Mouse (Mus musculus): ENCODE data around the gene Rbms2. TPM values are rescaled to one million over a fixed set of nuclear protein-coding genes. Genes with fewer than 3 reads are reported as not detected.
"Not testable (repeated sequence)": the region's sequence is repeated elsewhere in the genome, so short reads cannot be mapped to it uniquely, and the experiment has no call there.

The Rbms2 gene
- 10 to 100 TPM; 10.0 to 83.7 (median 34.7) TPM for total RNA-seq (2018; cell fraction: chromatin; rRNA removed)
- 10 to 100 TPM; 21.5 to 36.4 (median 25.4) TPM for total RNA-seq (2018; cell fraction: cytosol; rRNA removed)
- 10 to 100 TPM; 11.7 to 73.4 (median 20.6) TPM for total RNA-seq (2018; cell fraction: nucleus; rRNA removed)
- 18.9 to 45.4 TPM (median 23.8 TPM) in 3 replicates for polyA plus RNA-seq (2018)

GRCm38 (mm10) chr10:128179989-128180388 lies at the start of gene Rbms2:
Rbms2 (minus strand) TSS chr10:128180297.
- 25% methylated on average over 6 of the region's 6 CpGs for WGBS (ENCODE audit: missing documents)
- H3K4me3 ChIP-seq (ENCODE audit: inconsistent target): no peak within 1 kb of the TSS
- H3K27ac ChIP-seq: no peak within 1 kb of the TSS
- no peaks in the 10 kb centered on the region for H3K36me3 ChIP-seq (ENCODE audit: inconsistent target)
- H3K79me2 ChIP-seq (ENCODE audit: inconsistent target): peaks cover 4% of the 10 kb centered on the region; the same call in 1 of the 2 replicates

DNA sequence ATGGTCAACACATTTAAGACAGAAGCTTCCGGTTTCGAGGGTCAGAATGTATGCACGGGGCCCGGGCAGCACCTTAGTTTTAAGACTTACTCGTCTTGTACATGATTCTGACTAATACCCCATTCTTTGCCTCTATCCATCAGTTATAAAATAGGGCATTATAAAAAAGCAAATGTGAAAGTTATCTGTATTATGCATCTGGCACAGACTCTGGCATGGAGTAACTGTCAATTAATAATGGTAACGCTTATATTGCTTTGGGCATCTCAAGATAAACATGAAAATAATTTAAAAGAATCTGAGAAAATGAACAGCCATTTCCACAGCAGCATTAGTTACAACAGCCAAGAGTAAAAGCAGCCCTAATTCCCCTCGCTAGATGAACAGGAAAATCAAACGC lies 47.9 kb upstream of the Rbms2 start:
- Histone ChIP-seq H3K79me2 (ENCODE audit: inconsistent target) (no peaks in the 10 kb centered on the region), H3K27ac (no peak overlapping the region), H3K36me3 (ENCODE audit: inconsistent target) (no peaks in the 10 kb centered on the region), H3K4me3 (ENCODE audit: inconsistent target) (no peak overlapping the region)
- 92% methylated on average over 8 of the region's 8 CpGs for WGBS (ENCODE audit: missing documents)

- H3K36me3 ChIP-seq (ENCODE audit: inconsistent target): no peaks in the 10 kb centered on the region
- H3K79me2 ChIP-seq (ENCODE audit: inconsistent target): no peaks in the 10 kb centered on the region
- H3K4me3 ChIP-seq (ENCODE audit: inconsistent target): no peak overlapping the region
- WGBS (ENCODE audit: missing documents): 76% methylated on average over 9 of the region's 9 CpGs
- no peak overlapping the region for H3K27ac ChIP-seq
Measured at GRCm38 (mm10) chr10:128227592-128227991, 47.5 kb upstream of the Rbms2 start.

DNA sequence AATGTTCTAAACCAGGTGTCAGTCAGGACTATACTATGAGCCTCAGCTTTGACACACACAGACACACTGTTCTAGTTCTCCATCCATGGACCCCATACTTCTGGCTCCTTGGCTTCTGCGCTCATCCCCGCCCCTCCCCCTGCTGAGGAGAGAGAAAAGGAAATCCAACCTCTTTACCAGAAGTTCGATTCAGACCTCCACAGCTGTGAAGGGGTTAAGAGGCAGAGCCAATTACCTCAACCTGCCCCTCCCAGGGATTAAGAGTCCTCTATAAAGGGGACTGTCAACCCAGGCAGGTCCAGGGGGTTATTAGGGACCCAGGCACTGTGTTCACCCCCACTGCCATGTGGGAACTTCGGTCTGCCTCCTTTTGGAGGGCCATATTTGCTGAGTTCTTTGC lies 45.4 kb upstream of the Rbms2 start, which contains the start of gene Mip:
Gene Mip, plus strand, starts transcription at position 301 of the 400 bp plus-strand sequence.
- Histone ChIP-seq H3K27ac (no peak within 1 kb of the TSS), H3K36me3 (ENCODE audit: inconsistent target) (no peaks in the 10 kb centered on the region)
- 80% methylated on average over 4 of the region's 4 CpGs for WGBS (ENCODE audit: missing documents)

GRCm38 (mm10) chr10:128225064-128225463 lies 45.0 kb upstream of the Rbms2 start:
- Histone ChIP-seq H3K4me3 (ENCODE audit: inconsistent target) (no peak overlapping the region), H3K79me2 (ENCODE audit: inconsistent target) (no peaks in the 10 kb centered on the region), H3K36me3 (ENCODE audit: inconsistent target) (no peaks in the 10 kb centered on the region), H3K27ac (no peak overlapping the region)
- WGBS (ENCODE audit: missing documents): 88% methylated on average over 5 of the region's 5 CpGs

More for the DNA sequence above, 45.4 kb upstream of the Rbms2 start, which contains the start of gene Mip:
- no peaks in the 10 kb centered on the region for H3K79me2 ChIP-seq (ENCODE audit: inconsistent target)
- H3K4me3 ChIP-seq (ENCODE audit: inconsistent target): no peak within 1 kb of the TSS

- Histone ChIP-seq H3K4me3 (ENCODE audit: inconsistent target) (no peak overlapping the region), H3K79me2 (ENCODE audit: inconsistent target) (no peaks in the 10 kb centered on the region), H3K36me3 (ENCODE audit: inconsistent target) (no peaks in the 10 kb centered on the region), H3K27ac (no peak overlapping the region)
- 78% methylated on average over 16 of the region's 16 CpGs for WGBS (ENCODE audit: missing documents)
Measured at GRCm38 (mm10) chr10:128221533-128222286, 41.6 kb upstream of the Rbms2 start.

GRCm38 (mm10) chr10:128218387-128219117 lies 38.5 kb upstream of the Rbms2 start:
- H3K27ac ChIP-seq: no peak overlapping the region
- 94% methylated on average over 17 of the region's 18 CpGs for WGBS (ENCODE audit: missing documents)
- H3K79me2 ChIP-seq (ENCODE audit: inconsistent target): no peaks in the 10 kb centered on the region
- H3K36me3 ChIP-seq (ENCODE audit: inconsistent target): no peaks in the 10 kb centered on the region
- no peak overlapping the region for H3K4me3 ChIP-seq (ENCODE audit: inconsistent target)

DNA sequence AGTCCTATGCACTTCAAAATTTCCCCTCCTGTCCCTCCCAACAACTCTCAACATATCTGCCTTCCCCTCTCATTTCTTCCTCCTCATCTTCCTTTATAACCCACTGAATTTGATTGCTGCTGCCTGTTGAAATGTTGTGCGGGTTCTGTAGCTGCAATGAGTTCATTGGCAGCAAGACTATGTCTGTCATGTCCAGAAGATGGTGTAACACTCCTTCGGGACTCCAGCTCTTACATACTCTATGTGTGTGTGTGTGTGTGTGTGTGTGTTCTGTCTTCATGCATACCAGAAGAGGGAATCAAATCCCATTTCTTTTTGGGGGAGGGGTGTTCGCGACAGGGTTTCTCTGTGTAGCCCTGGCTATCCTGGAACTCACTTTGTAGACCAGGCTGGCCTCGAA lies 34.9 kb upstream of the Rbms2 start:
- Histone ChIP-seq H3K27ac (no peak overlapping the region), H3K36me3 (ENCODE audit: inconsistent target) (no peaks in the 10 kb centered on the region), H3K79me2 (ENCODE audit: inconsistent target) (peaks cover 4% of the 10 kb centered on the region; the same call in 1 of the 2 replicates), H3K4me3 (ENCODE audit: inconsistent target) (no peak overlapping the region)
- 43% methylated on average over 3 of the region's 5 CpGs for WGBS (ENCODE audit: missing documents)

DNA sequence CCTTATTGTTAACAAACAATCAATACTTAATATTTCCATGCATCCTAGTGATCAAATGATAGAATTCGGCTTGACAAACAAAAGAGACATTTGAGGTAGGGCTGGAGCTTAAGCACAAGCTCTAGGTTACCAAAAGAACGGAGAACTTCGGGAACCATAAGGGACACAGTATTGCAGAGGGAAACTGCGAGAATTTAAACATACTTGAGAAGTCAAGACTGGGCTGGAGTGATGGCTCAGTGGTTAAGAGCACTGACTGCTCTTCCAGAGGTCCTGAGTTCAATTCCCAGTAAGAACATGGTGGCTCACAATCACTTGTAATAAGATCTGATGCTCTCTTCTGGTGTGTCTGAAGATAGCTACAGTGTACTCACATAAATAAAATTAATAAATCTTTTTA lies 34.0 kb upstream of the Rbms2 start:
- H3K4me3 ChIP-seq (ENCODE audit: inconsistent target); H3K36me3 ChIP-seq (ENCODE audit: inconsistent target); H3K27ac ChIP-seq; H3K79me2 ChIP-seq (ENCODE audit: inconsistent target): not testable (repeated sequence)
- 94% methylated on average over 4 of the region's 4 CpGs for WGBS (ENCODE audit: missing documents)

GRCm38 (mm10) chr10:128212871-128213323 lies 32.8 kb upstream of the Rbms2 start:
- Histone ChIP-seq H3K27ac (no peak overlapping the region), H3K79me2 (ENCODE audit: inconsistent target) (peaks cover 4% of the 10 kb centered on the region; the same call in 1 of the 2 replicates), H3K36me3 (ENCODE audit: inconsistent target) (no peaks in the 10 kb centered on the region), H3K4me3 (ENCODE audit: inconsistent target) (peak overlapping the region; percentile 22)
- 2% methylated on average over 18 of the region's 18 CpGs for WGBS (ENCODE audit: missing documents)

GRCm38 (mm10) chr10:128212148-128212547 lies 32.1 kb upstream of the Rbms2 start:
- H3K27ac ChIP-seq: no peak overlapping the region
- 28% methylated on average over 6 of the region's 6 CpGs for WGBS (ENCODE audit: missing documents)
- no peaks in the 10 kb centered on the region for H3K36me3 ChIP-seq (ENCODE audit: inconsistent target)
- peaks cover 4% of the 10 kb centered on the region; the same call in 1 of the 2 replicates for H3K79me2 ChIP-seq (ENCODE audit: inconsistent target)
- H3K4me3 ChIP-seq (ENCODE audit: inconsistent target): peak overlapping the region; percentile 96

DNA sequence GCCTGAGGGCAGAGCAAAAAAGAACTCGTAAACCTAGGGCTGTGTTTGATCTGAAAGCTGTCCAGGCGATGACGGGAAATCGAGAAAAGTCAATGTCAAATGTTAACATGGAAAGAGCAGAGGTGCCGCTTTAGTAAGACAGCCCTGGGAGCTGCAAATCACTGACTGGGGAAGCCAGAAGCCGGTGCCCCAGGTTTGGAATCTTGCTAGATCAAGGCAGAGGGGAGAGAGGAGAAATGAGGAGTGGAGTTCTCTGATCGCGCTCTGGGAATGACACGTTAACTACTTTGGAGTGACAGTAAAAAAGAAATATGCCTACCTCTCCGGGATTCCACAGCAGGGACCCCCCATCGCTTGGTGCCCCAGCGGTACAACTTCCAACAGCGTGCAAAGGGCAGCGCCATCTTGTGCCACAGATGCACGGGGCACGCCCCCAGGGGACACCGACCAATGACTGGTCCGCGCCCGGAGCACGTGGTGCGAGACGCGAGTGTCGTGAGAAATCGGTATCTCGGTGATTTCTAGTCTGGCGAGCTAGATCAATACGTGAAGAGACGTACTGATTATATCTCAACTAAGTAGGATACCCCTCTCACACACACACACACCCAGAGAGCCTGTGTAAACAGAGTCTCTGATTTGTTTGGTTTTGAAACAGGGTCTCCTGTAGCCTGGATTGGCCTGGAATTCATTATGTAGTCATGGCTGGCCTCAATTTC lies 31.5 kb upstream of the Rbms2 start, which contains the start of gene Spryd4:
Gene Spryd4, minus strand, starts transcription at position 418 of the 719 bp plus-strand sequence.
- H3K4me3 ChIP-seq (ENCODE audit: inconsistent target): peak within 1 kb of the TSS; percentile 96
- H3K79me2 ChIP-seq (ENCODE audit: inconsistent target): peaks cover 4% of the 10 kb centered on the region; the same call in 1 of the 2 replicates
- no peaks in the 10 kb centered on the region for H3K36me3 ChIP-seq (ENCODE audit: inconsistent target)
- H3K27ac ChIP-seq: peak within 1 kb of the TSS; percentile 28
- 0% methylated on average over 30 of the region's 30 CpGs for WGBS (ENCODE audit: missing documents)

- Histone ChIP-seq H3K4me3 (ENCODE audit: inconsistent target) (peak overlapping the region; percentile 96), H3K36me3 (ENCODE audit: inconsistent target) (no peaks in the 10 kb centered on the region), H3K27ac (peak overlapping the region; percentile 28; the same call in 1 of the 2 replicates), H3K79me2 (ENCODE audit: inconsistent target) (peaks cover 4% of the 10 kb centered on the region; the same call in 1 of the 2 replicates)
- WGBS (ENCODE audit: missing documents): 18% methylated on average over 14 of the region's 14 CpGs
Measured at GRCm38 (mm10) chr10:128210954-128211353, 30.9 kb upstream of the Rbms2 start.

DNA sequence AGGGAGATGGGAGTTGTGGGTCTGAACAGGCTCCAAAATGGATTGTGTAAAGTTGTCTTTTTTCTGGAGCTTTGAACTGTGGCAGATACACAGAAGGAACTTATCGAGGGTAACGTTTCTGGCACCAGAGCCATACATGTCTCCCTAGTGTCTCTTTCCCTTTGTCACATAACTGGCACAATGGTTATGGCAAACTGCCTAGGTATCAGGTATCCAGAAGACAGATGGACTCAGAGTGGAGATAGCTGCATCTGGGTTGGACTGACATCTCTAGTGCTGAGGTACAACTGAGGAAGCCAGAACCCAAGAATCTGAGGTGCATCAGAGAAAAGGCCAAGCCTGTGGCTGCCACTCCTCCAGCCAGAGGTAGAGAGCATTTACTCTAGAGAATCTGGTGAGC lies 30.0 kb upstream of the Rbms2 start:
- Histone ChIP-seq H3K79me2 (ENCODE audit: inconsistent target) (peaks cover 4% of the 10 kb centered on the region; the same call in 1 of the 2 replicates), H3K4me3 (ENCODE audit: inconsistent target) (no peak overlapping the region), H3K36me3 (ENCODE audit: inconsistent target) (no peaks in the 10 kb centered on the region), H3K27ac (no peak overlapping the region)
- 95% methylated on average over 2 of the region's 2 CpGs for WGBS (ENCODE audit: missing documents)

Measured in macrophage (primary cell).